Mouse (Mus musculus): ENCODE measurements around the gene Evi2. TPM values are rescaled to one million over a fixed set of nuclear protein-coding genes. Genes with fewer than 3 reads are reported as not detected.

Evi2 gene
- total and polyA plus RNA-seq, 2 experiments from 2014 or later, result 0.19 TPM; not detected in 1

DNA sequence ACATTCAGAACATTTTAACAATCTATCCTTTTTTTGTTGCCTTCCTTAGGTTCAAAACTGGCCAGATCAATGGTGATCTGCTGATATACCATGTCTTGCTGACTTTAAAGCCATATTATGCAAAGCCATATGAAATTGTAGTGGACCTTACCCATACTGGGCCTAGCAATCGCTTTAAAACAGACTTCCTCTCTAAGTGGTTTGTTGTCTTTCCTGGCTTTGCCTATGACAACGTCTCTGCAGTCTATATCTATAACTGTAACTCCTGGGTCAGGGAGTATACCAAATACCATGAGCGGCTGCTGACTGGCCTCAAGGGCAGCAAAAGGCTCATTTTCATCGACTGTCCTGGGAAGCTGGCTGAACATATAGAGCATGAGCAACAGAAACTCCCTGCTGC, 5.2 kb upstream of the Evi2 start:
- DNase-seq (ENCODE audit: low spot score) (no peak), ATAC-seq (ENCODE audit: insufficient read depth, low read depth) (no peak)
- no peak overlapping the region for H3K4me2 ChIP-seq (ENCODE audit: low read depth, low read length)
- H3K9me3 ChIP-seq (replicated peaks; ENCODE audit: control insufficient read depth, low read length), result no peaks in the 10 kb centered on the region
- peaks cover 13% of the 10 kb centered on the region for H3K4me1 ChIP-seq (ENCODE audit: control insufficient read depth, insufficient read depth)
- WGBS, result 79% methylated on average over 4 of the region's 4 CpGs
- H3K4me3 ChIP-seq (ENCODE audit: low read depth, low read length), result no peak overlapping the region
- H3K27me3 ChIP-seq (ENCODE audit: control insufficient read depth, insufficient read depth, low read length), result no peaks in the 10 kb centered on the region
- no peak overlapping the region for H3K9ac ChIP-seq (replicated peaks; ENCODE audit: low read depth, low read length)
- peaks cover 38% of the 10 kb centered on the region for H3K36me3 ChIP-seq (replicated peaks; ENCODE audit: control insufficient read depth, insufficient read depth, low read length)
- TF ChIP-seq EP300 (IDR thresholded peaks at IDR 0.05; ENCODE audit: low read depth), result no peak
- no peak for TF ChIP-seq CTCF (IDR thresholded peaks at IDR 0.05; ENCODE audit: low read depth)
- H3K27ac ChIP-seq (ENCODE audit: low read depth), result no peak overlapping the region

DNA sequence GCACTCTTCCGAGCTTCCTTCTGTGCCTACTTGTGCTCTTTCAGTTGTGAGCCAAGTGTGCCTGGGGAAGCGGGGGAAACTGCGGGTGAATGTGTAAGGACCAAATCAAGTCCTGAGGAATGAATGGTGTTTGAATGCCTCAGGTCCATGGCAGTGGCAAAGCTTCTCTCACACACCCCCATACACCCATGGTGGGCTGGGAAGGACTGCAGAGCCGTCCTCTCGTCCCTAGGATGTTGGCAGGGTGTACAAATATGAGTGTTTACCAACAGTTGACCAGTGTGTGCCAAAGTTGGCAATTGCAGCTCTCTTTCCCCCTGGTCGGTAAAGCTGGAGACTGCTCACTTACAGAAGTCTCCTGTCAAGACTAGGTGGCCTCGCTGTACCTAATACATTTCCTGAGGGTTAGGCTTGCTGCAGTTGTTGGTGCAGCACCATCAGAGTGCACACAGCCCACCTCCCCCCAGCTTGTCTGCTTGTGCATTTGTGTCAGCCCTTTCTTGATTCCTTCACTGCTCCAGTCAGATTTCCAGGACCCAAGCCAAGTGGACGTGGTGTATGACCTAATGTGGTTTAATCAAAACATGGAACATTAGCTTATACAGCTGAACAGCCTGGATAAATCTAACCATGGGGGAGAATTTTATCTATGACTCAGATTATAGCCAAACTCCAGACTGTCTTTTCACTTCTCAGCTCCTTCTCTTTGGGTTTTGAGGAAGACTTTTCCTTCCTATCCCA, 3.7 kb upstream of the Evi2 start:
- WGBS, result 64% methylated on average over 8 of the region's 8 CpGs
- Histone ChIP-seq H3K27me3 (ENCODE audit: control insufficient read depth, insufficient read depth, low read length) (no peaks in the 10 kb centered on the region), H3K36me3 (replicated peaks; ENCODE audit: control insufficient read depth, insufficient read depth, low read length) (peaks cover 32% of the 10 kb centered on the region), H3K27ac (ENCODE audit: low read depth) (peak overlapping the region; percentile 38; the same call in 1 of the 2 replicates), H3K4me3 (ENCODE audit: low read depth, low read length) (no peak overlapping the region), H3K4me2 (ENCODE audit: low read depth, low read length) (no peak overlapping the region), H3K4me1 (ENCODE audit: control insufficient read depth, insufficient read depth) (peaks cover 13% of the 10 kb centered on the region), H3K9me3 (replicated peaks; ENCODE audit: control insufficient read depth, low read length) (no peaks in the 10 kb centered on the region), H3K9ac (replicated peaks; ENCODE audit: low read depth, low read length) (no peak overlapping the region)
- DNase-seq (ENCODE audit: low spot score) (peak; percentile 78), ATAC-seq (ENCODE audit: insufficient read depth, low read depth) (peak; percentile 71)
- TF ChIP-seq CTCF (IDR thresholded peaks at IDR 0.05; ENCODE audit: low read depth) (no peak), EP300 (IDR thresholded peaks at IDR 0.05; ENCODE audit: low read depth) (no peak)

DNA sequence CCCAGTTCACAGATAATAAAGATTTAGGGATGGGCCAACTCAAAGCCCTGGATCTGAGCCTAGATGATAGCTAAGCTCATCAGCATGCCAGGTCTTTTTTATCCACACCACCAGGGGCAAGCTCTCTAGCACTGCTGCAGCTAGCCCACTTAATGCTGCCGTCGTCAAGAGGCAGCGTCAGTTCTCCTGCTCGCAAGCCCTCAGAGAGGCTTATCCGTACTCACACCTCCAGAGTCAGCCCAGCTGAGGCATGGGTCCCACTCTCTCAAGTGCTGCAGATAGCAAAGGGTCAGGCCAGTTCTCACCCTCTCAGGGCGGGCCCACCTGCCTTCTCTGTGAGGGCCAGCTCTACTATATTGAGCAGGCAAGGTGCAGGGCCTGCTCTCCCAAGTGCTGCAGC, 2.9 kb upstream of the Evi2 start:
- Histone ChIP-seq H3K4me3 (ENCODE audit: low read depth, low read length) (no peak overlapping the region), H3K36me3 (replicated peaks; ENCODE audit: control insufficient read depth, insufficient read depth, low read length) (peaks cover 31% of the 10 kb centered on the region), H3K4me1 (ENCODE audit: control insufficient read depth, insufficient read depth) (peaks cover 13% of the 10 kb centered on the region), H3K9ac (replicated peaks; ENCODE audit: low read depth, low read length) (no peak overlapping the region), H3K9me3 (replicated peaks; ENCODE audit: control insufficient read depth, low read length) (no peaks in the 10 kb centered on the region), H3K4me2 (ENCODE audit: low read depth, low read length) (no peak overlapping the region), H3K27me3 (ENCODE audit: control insufficient read depth, insufficient read depth, low read length) (no peaks in the 10 kb centered on the region), H3K27ac (ENCODE audit: low read depth) (no peak overlapping the region; the same call in 1 of the 2 replicates)
- no peak for TF ChIP-seq EP300 (IDR thresholded peaks at IDR 0.05; ENCODE audit: low read depth)
- no peak; the same call in 1 of the 2 replicates for TF ChIP-seq CTCF (IDR thresholded peaks at IDR 0.05; ENCODE audit: low read depth)
- ATAC-seq (ENCODE audit: insufficient read depth, low read depth) (peak; percentile 69), DNase-seq (ENCODE audit: low spot score) (peak; percentile 20)
- WGBS, result 33% methylated on average over 6 of the region's 6 CpGs

DNA sequence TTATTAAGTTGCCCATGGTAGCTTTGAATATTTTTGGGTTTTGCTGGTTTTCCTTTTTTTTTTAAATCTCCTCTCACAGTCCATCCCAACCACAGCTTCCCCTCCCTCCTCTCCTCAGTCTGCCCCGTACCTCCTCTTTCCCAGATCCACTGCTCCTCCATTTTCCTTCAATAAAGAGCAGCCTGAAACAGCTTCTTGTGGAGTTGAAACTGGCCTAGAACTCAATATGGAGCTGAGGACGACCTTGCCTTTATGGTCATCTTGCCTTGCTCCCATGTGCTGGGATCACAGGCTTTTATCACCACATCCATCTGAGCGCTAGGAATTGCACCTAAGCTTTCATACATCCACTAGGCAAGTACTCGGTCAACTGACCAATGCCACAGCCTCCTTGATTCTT, 1.1 kb upstream of the Evi2 start:
- WGBS, result 90% methylated on average over 4 of the region's 4 CpGs

DNA sequence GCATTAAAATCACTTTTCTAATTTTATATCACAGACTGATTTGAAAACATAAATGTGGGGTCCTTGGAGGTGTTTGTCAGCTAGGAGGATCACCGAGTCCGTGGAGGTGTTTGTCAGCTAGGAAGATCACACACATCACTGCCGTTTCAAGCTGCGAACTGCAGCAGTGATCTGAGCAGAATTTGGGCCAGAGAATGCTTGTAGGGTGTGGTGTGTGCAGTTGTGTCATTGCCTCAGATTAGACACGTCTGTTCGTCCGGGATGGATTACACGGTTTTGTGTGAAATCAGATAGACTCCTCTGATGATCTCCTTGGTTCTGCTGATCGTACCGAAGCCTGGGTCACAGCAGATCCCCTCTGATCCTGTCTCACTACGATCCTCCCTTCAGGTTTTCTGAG, 385 bp upstream of the Evi2 start:
- no peak for DNase-seq (ENCODE audit: low spot score)
- no peak for ATAC-seq (ENCODE audit: insufficient read depth, low read depth)

More for the DNA sequence above, 1.1 kb upstream of the Evi2 start:
- DNase-seq (ENCODE audit: low spot score), result no peak
- Histone ChIP-seq H3K27ac (ENCODE audit: low read depth) (no peak overlapping the region), H3K36me3 (replicated peaks; ENCODE audit: control insufficient read depth, insufficient read depth, low read length) (peaks cover 14% of the 10 kb centered on the region; the same call in 1 of the 2 replicates), H3K4me1 (ENCODE audit: control insufficient read depth, insufficient read depth) (peaks cover 23% of the 10 kb centered on the region), H3K9me3 (replicated peaks; ENCODE audit: control insufficient read depth, low read length) (no peaks in the 10 kb centered on the region), H3K9ac (replicated peaks; ENCODE audit: low read depth, low read length) (no peak overlapping the region), H3K27me3 (ENCODE audit: control insufficient read depth, insufficient read depth, low read length) (no peaks in the 10 kb centered on the region), H3K4me2 (ENCODE audit: low read depth, low read length) (no peak overlapping the region), H3K4me3 (ENCODE audit: low read depth, low read length) (no peak overlapping the region)
- TF ChIP-seq CTCF (IDR thresholded peaks at IDR 0.05; ENCODE audit: low read depth) (no peak), EP300 (IDR thresholded peaks at IDR 0.05; ENCODE audit: low read depth) (no peak)
- ATAC-seq (ENCODE audit: insufficient read depth, low read depth), result no peak

More for the DNA sequence above, 385 bp upstream of the Evi2 start:
- no peaks in the 10 kb centered on the region for H3K27me3 ChIP-seq (ENCODE audit: control insufficient read depth, insufficient read depth, low read length)
- no peaks in the 10 kb centered on the region for H3K9me3 ChIP-seq (replicated peaks; ENCODE audit: control insufficient read depth, low read length)
- no peak overlapping the region for H3K4me3 ChIP-seq (ENCODE audit: low read depth, low read length)
- no peak overlapping the region for H3K9ac ChIP-seq (replicated peaks; ENCODE audit: low read depth, low read length)
- 87% methylated on average over 11 of the region's 11 CpGs for WGBS
- H3K4me2 ChIP-seq (ENCODE audit: low read depth, low read length), result no peak overlapping the region
- H3K36me3 ChIP-seq (replicated peaks; ENCODE audit: control insufficient read depth, insufficient read depth, low read length), result peaks cover 9% of the 10 kb centered on the region; the same call in 1 of the 2 replicates
- H3K4me1 ChIP-seq (ENCODE audit: control insufficient read depth, insufficient read depth), result peaks cover 23% of the 10 kb centered on the region
- TF ChIP-seq CTCF (IDR thresholded peaks at IDR 0.05; ENCODE audit: low read depth) (no peak), EP300 (IDR thresholded peaks at IDR 0.05; ENCODE audit: low read depth) (no peak)
- no peak overlapping the region for H3K27ac ChIP-seq (ENCODE audit: low read depth)

Measured in heart, postnatal 0 days (tissue).